Mouse (Mus musculus) CH12.LX (cell line): ENCODE data around the gene Ltbp2. TPM values are rescaled to one million over a fixed set of nuclear protein-coding genes. Genes with fewer than 3 reads are reported as not detected.

Experiments used
- DNase-seq: peaks from one replicate; pipeline ENCODE4 v3.0.0-alpha.2; 2013; ENCODE audit errors: extremely low read depth
- H3K27ac ChIP-seq: 2 replicates; pipeline ENCODE4 v1.5.1; 2012; ENCODE audit warnings: low read depth, mild to moderate bottlenecking, control low read depth, moderate library complexity; ENCODE audit not compliant: insufficient read depth
- H3K27me3 ChIP-seq: replicated peaks from 2 replicates; pipeline ENCODE3; 2012; ENCODE audit warnings: inconsistent platforms
- H3K36me3 ChIP-seq, 2 experiments: replicated peaks in 1 of 2; 2 replicates each; pipeline versions ENCODE3 to v1.6.1; 2012; ENCODE audit warnings: inconsistent platforms in 1 of 2, low read length in 1 of 2, mild to moderate bottlenecking in 1 of 2, mixed read lengths in 1 of 2, moderate library complexity in 1 of 2; ENCODE audit not compliant: control insufficient read depth in 1 of 2, insufficient read depth in 1 of 2
- H3K4me1 ChIP-seq, 2 experiments: 2 replicates each; pipeline ENCODE4 v1.6.1; 2012; ENCODE audit warnings: inconsistent platforms in 1 of 2, moderate library complexity in 1 of 2; ENCODE audit not compliant: insufficient read depth in 2 of 2, control insufficient read depth in 1 of 2
- H3K4me2 ChIP-seq: 2 replicates; pipeline ENCODE4 v1.6.1; 2012; ENCODE audit warnings: low read depth, mild to moderate bottlenecking, control low read depth; ENCODE audit not compliant: poor library complexity, insufficient read depth, severe bottlenecking
- H3K4me3 ChIP-seq, 3 experiments: fragments of 150-350 bp in 1 of 3; sonication (generic) in 1 of 3; replicated peaks in 1 of 3; 2 replicates each; pipeline versions ENCODE3 to v1.5.1; 2011 to 2012; ENCODE audit warnings: low read depth in 2 of 3, low read length in 2 of 3, mild to moderate bottlenecking in 2 of 3, moderate library complexity in 2 of 3, control low read depth in 1 of 3, improper control_type of control experiment in 1 of 3, inconsistent platforms in 1 of 3, mixed read lengths in 1 of 3; ENCODE audit not compliant: poor library complexity in 1 of 3
- H3K79me2 ChIP-seq: replicated peaks from 2 replicates; pipeline ENCODE4 v1.6.1; 2012; ENCODE audit warnings: mild to moderate bottlenecking, moderate library complexity; ENCODE audit not compliant: control insufficient read depth, poor library complexity, insufficient read depth, severe bottlenecking; ENCODE audit errors: extremely low read depth
- H3K9ac ChIP-seq: 2 replicates; pipeline ENCODE4 v1.6.1; 2012; ENCODE audit warnings: low read depth, mild to moderate bottlenecking, control low read depth, moderate library complexity; ENCODE audit not compliant: insufficient read depth
- H3K9me3 ChIP-seq: replicated peaks from 2 replicates; pipeline ENCODE3; 2012; ENCODE audit warnings: low read length, inconsistent platforms, mixed read lengths
- BHLHE40 ChIP-seq: IDR thresholded peaks from 2 replicates; pipeline ENCODE4 v1.6.1; 2011; ENCODE audit warnings: mild to moderate bottlenecking, low read depth, low read length, improper control_type of control experiment
- CHD1 ChIP-seq: IDR thresholded peaks from 2 replicates; pipeline ENCODE4 v1.6.1; 2012; ENCODE audit warnings: low read depth, low read length, improper control_type of control experiment, inconsistent platforms
- CHD2 ChIP-seq: IDR thresholded peaks from 2 replicates; pipeline ENCODE4 v1.6.1; 2011; ENCODE audit warnings: low read length, improper control_type of control experiment
- ELF1 ChIP-seq: IDR thresholded peaks from 2 replicates; pipeline ENCODE4 v1.6.1; 2014; ENCODE audit warnings: low read depth, mild to moderate bottlenecking, inconsistent platforms, low read length, improper control_type of control experiment
- EP300 ChIP-seq: IDR thresholded peaks from 2 replicates; pipeline ENCODE4 v1.6.1; 2011; ENCODE audit warnings: low read length, improper control_type of control experiment
- IRF4 ChIP-seq: IDR thresholded peaks from 2 replicates; pipeline ENCODE4 v1.6.1; 2014; ENCODE audit warnings: low read depth, mild to moderate bottlenecking, inconsistent platforms, low read length, improper control_type of control experiment
- JUN ChIP-seq: IDR thresholded peaks from 2 replicates; pipeline ENCODE4 v1.6.1; 2011; ENCODE audit warnings: low read depth, mild to moderate bottlenecking, low read length, improper control_type of control experiment, moderate library complexity; ENCODE audit not compliant: insufficient read depth
- JUND ChIP-seq: conservative IDR thresholded peaks from 2 replicates; pipeline ENCODE4 v1.6.1; 2011; ENCODE audit warnings: low read depth, low read length, improper control_type of control experiment
- KAT2A ChIP-seq: IDR thresholded peaks from 2 replicates; pipeline ENCODE4 v1.6.1; 2012; ENCODE audit warnings: low read length, improper control_type of control experiment, inconsistent platforms; ENCODE audit not compliant: insufficient replicate concordance
- MAFK ChIP-seq: IDR thresholded peaks from 2 replicates; pipeline ENCODE4 v1.6.1; 2011; ENCODE audit warnings: low read length, improper control_type of control experiment; ENCODE audit not compliant: insufficient replicate concordance
- MAZ ChIP-seq: IDR thresholded peaks from 2 replicates; pipeline ENCODE4 v1.6.1; 2012; ENCODE audit warnings: low read depth, mild to moderate bottlenecking, inconsistent platforms, low read length, improper control_type of control experiment, moderate library complexity
- MEF2A ChIP-seq: IDR thresholded peaks from 2 replicates; pipeline ENCODE4 v1.6.1; 2014; ENCODE audit warnings: low read depth, mild to moderate bottlenecking, inconsistent platforms, low read length, improper control_type of control experiment, borderline replicate concordance
- MXI1 ChIP-seq: IDR thresholded peaks from 2 replicates; pipeline ENCODE4 v1.6.1; 2011; ENCODE audit warnings: mild to moderate bottlenecking, low read depth, low read length, improper control_type of control experiment
- MYC ChIP-seq: IDR thresholded peaks from 2 replicates; pipeline ENCODE4 v1.6.1; 2011; ENCODE audit warnings: low read depth, mild to moderate bottlenecking, improper control_type of control experiment, low read length
- NELFE ChIP-seq: IDR thresholded peaks from 2 replicates; pipeline ENCODE4 v1.6.1; 2011; ENCODE audit warnings: low read depth, low read length, improper control_type of control experiment
- POLR2AphosphoS2 ChIP-seq: IDR thresholded peaks from 2 replicates; pipeline ENCODE4 v1.6.1; 2011; ENCODE audit warnings: low read depth, low read length, improper control_type of control experiment
- RAD21 ChIP-seq: IDR thresholded peaks from 2 replicates; pipeline ENCODE4 v1.6.1; 2011; ENCODE audit warnings: low read depth, mild to moderate bottlenecking, low read length, improper control_type of control experiment, moderate library complexity
- RCOR1 ChIP-seq: conservative IDR thresholded peaks from 2 replicates; pipeline ENCODE4 v1.6.1; 2012; ENCODE audit warnings: low read depth, mild to moderate bottlenecking, inconsistent platforms, low read length, improper control_type of control experiment
- TBP ChIP-seq: conservative IDR thresholded peaks from 2 replicates; pipeline ENCODE4 v1.6.1; 2011; ENCODE audit warnings: low read depth, low read length, improper control_type of control experiment
- UBTF ChIP-seq: IDR thresholded peaks from 2 replicates; pipeline ENCODE4 v1.6.1; 2012; ENCODE audit warnings: low read depth, mild to moderate bottlenecking, inconsistent platforms, low read length, improper control_type of control experiment, moderate library complexity
- USF1 ChIP-seq: IDR thresholded peaks from 2 replicates; pipeline ENCODE4 v1.6.1; 2014; ENCODE audit warnings: low read depth, mild to moderate bottlenecking, inconsistent platforms, low read length, improper control_type of control experiment
- USF2 ChIP-seq: conservative IDR thresholded peaks from 2 replicates; pipeline ENCODE4 v1.6.1; 2011; ENCODE audit warnings: low read depth, low read length, improper control_type of control experiment
- ZKSCAN1 ChIP-seq: IDR thresholded peaks from 2 replicates; pipeline ENCODE4 v1.6.1; 2012; ENCODE audit warnings: low read depth, inconsistent platforms, low read length, improper control_type of control experiment, borderline replicate concordance
- ZNF384 ChIP-seq: IDR thresholded peaks from 2 replicates; pipeline ENCODE4 v1.6.1; 2012; ENCODE audit warnings: low read depth, low read length, improper control_type of control experiment, inconsistent platforms
- dilution Hi-C: fragments of 300-500 bp; cut with MboI; formaldehyde crosslinking; loops from 2 replicates; pipeline ENCODE4 v1.14.3; 2020; ENCODE audit warnings: low sequenced_read_pairs; ENCODE audit not compliant: extremely low pct_unique_long_range_greater_than_20kb, extremely low pct_ligation_motif_present
- in situ Hi-C: fragments of 300-500 bp; cut with MboI; formaldehyde crosslinking; loops from 3 replicates; pipeline ENCODE4 v1.14.3; 2019; ENCODE audit warnings: low sequenced_read_pairs, low pct_ligation_motif_present, low pct_unique_long_range_greater_than_20kb, mixed read lengths
- polyA plus RNA-seq: library from polyadenylated mRNA; unstranded; fragments of >175 nt; gene quantifications from 2 replicates; pipeline ENCODE4 v1.2.1, GENCODE M21; 2012; ENCODE audit warnings: low read depth; ENCODE audit not compliant: insufficient read length
- total RNA-seq, 2 experiments: library from RNA; depleted of rRNA; stranded (reverse); fragments of 300-350 nt in 1 of 2; fragments of >200 nt in 1 of 2; gene quantifications; 2 replicates each; pipeline ENCODE4 v1.2.3; 2012 to 2014

Ltbp2 gene
- total and polyA plus RNA-seq, 3 experiments: 0.25 to 0.97 TPM; not detected in 1

GRCm38 (mm10) chr12:84827384-84827933 lies 48.9 kb downstream of the Ltbp2 start:
- dilution Hi-C loops: no loop called here
- no peak for DNase-seq
- H3K27ac ChIP-seq: no peak overlapping the region
- no peaks in the 10 kb centered on the region for H3K36me3 ChIP-seq
- no peaks in the 10 kb centered on the region for H3K79me2 ChIP-seq
- no peak overlapping the region for H3K4me3 ChIP-seq
- no peak overlapping the region for H3K9ac ChIP-seq
- no peaks in the 10 kb centered on the region for H3K9me3 ChIP-seq
- in situ Hi-C loops: no loop called here
- no peak overlapping the region for H3K4me2 ChIP-seq
- TF ChIP-seq BHLHE40 (no peak), JUND (no peak), EP300 (no peak), USF2 (no peak), CHD1 (no peak), POLR2AphosphoS2 (no peak), ZNF384 (no peak), IRF4 (no peak)
- H3K4me1 ChIP-seq: no peaks in the 10 kb centered on the region
- H3K27me3 ChIP-seq: peaks cover 22% of the 10 kb centered on the region

GRCm38 (mm10) chr12:84824203-84824602 lies 52.1 kb downstream of the Ltbp2 start:
- TF ChIP-seq ZNF384 (no peak), MXI1 (no peak), JUN (no peak), USF1 (no peak), RCOR1 (no peak), CHD2 (no peak), NELFE (no peak), CHD1 (no peak), KAT2A (no peak), ZKSCAN1 (no peak), ELF1 (no peak), MAZ (no peak), MEF2A (no peak), MAFK (no peak), TBP (no peak), BHLHE40 (no peak), RAD21 (no peak), MYC (no peak), UBTF (no peak)
- Histone ChIP-seq H3K4me2 (no peak overlapping the region), H3K79me2 (no peaks in the 10 kb centered on the region), H3K4me3 (no peak overlapping the region), H3K27ac (no peak overlapping the region), H3K27me3 (peaks cover 17% of the 10 kb centered on the region), H3K9ac (no peak overlapping the region), H3K9me3 (no peaks in the 10 kb centered on the region), H3K4me1 (no peaks in the 10 kb centered on the region), H3K36me3 (no peaks in the 10 kb centered on the region)
- dilution Hi-C loops (no loop called here), in situ Hi-C loops (loop anchor here (25.0 kb wide), 1 partner anchor 163 kb away; the partner anchor contains the start of gene Ylpm1)
- no peak for DNase-seq
